Mouse (Mus musculus) CH12.LX (cell line): ENCODE measurements around the gene Ccdc62. TPM values are rescaled to one million over a fixed set of nuclear protein-coding genes. Genes with fewer than 3 reads are reported as not detected.

ENCODE experiments used
- DNase-seq: peaks from one replicate; pipeline ENCODE4 v3.0.0-alpha.2; 2013; ENCODE audit errors: extremely low read depth
- H3K27ac ChIP-seq: 2 replicates; pipeline ENCODE4 v1.5.1; 2012; ENCODE audit warnings: low read depth, mild to moderate bottlenecking, control low read depth, moderate library complexity; ENCODE audit not compliant: insufficient read depth
- H3K27me3 ChIP-seq: replicated peaks from 2 replicates; pipeline ENCODE3; 2012; ENCODE audit warnings: inconsistent platforms
- H3K36me3 ChIP-seq, 2 experiments: replicated peaks in 1 of 2; 2 replicates each; pipeline versions ENCODE3 to v1.6.1; 2012; ENCODE audit warnings: inconsistent platforms in 1 of 2, low read length in 1 of 2, mild to moderate bottlenecking in 1 of 2, mixed read lengths in 1 of 2, moderate library complexity in 1 of 2; ENCODE audit not compliant: control insufficient read depth in 1 of 2, insufficient read depth in 1 of 2
- H3K4me1 ChIP-seq, 2 experiments: 2 replicates each; pipeline ENCODE4 v1.6.1; 2012; ENCODE audit warnings: inconsistent platforms in 1 of 2, moderate library complexity in 1 of 2; ENCODE audit not compliant: insufficient read depth in 2 of 2, control insufficient read depth in 1 of 2
- H3K4me2 ChIP-seq: 2 replicates; pipeline ENCODE4 v1.6.1; 2012; ENCODE audit warnings: low read depth, mild to moderate bottlenecking, control low read depth; ENCODE audit not compliant: poor library complexity, insufficient read depth, severe bottlenecking
- H3K4me3 ChIP-seq, 3 experiments: fragments of 150-350 bp in 1 of 3; sonication (generic) in 1 of 3; replicated peaks in 1 of 3; 2 replicates each; pipeline versions ENCODE3 to v1.5.1; 2011 to 2012; ENCODE audit warnings: low read depth in 2 of 3, low read length in 2 of 3, mild to moderate bottlenecking in 2 of 3, moderate library complexity in 2 of 3, control low read depth in 1 of 3, improper control_type of control experiment in 1 of 3, inconsistent platforms in 1 of 3, mixed read lengths in 1 of 3; ENCODE audit not compliant: poor library complexity in 1 of 3
- H3K79me2 ChIP-seq: replicated peaks from 2 replicates; pipeline ENCODE4 v1.6.1; 2012; ENCODE audit warnings: mild to moderate bottlenecking, moderate library complexity; ENCODE audit not compliant: control insufficient read depth, poor library complexity, insufficient read depth, severe bottlenecking; ENCODE audit errors: extremely low read depth
- H3K9ac ChIP-seq: 2 replicates; pipeline ENCODE4 v1.6.1; 2012; ENCODE audit warnings: low read depth, mild to moderate bottlenecking, control low read depth, moderate library complexity; ENCODE audit not compliant: insufficient read depth
- H3K9me3 ChIP-seq: replicated peaks from 2 replicates; pipeline ENCODE3; 2012; ENCODE audit warnings: low read length, inconsistent platforms, mixed read lengths
- BHLHE40 ChIP-seq: IDR thresholded peaks from 2 replicates; pipeline ENCODE4 v1.6.1; 2011; ENCODE audit warnings: mild to moderate bottlenecking, low read depth, low read length, improper control_type of control experiment
- CHD1 ChIP-seq: IDR thresholded peaks from 2 replicates; pipeline ENCODE4 v1.6.1; 2012; ENCODE audit warnings: low read depth, low read length, improper control_type of control experiment, inconsistent platforms
- CHD2 ChIP-seq: IDR thresholded peaks from 2 replicates; pipeline ENCODE4 v1.6.1; 2011; ENCODE audit warnings: low read length, improper control_type of control experiment
- CTCF ChIP-seq, 2 experiments: IDR thresholded peaks in 1 of 2; conservative IDR thresholded peaks in 1 of 2; 2 replicates each; pipeline ENCODE4 v1.5.1; 2011 to 2012; ENCODE audit warnings: low read depth in 2 of 2, low read length in 2 of 2, improper control_type of control experiment in 1 of 2, inconsistent platforms in 1 of 2, mild to moderate bottlenecking in 1 of 2, moderate library complexity in 1 of 2
- E2F4 ChIP-seq: IDR thresholded peaks from 2 replicates; pipeline ENCODE4 v1.6.1; 2011; ENCODE audit warnings: low read depth, low read length, improper control_type of control experiment; ENCODE audit not compliant: insufficient replicate concordance
- IRF4 ChIP-seq: IDR thresholded peaks from 2 replicates; pipeline ENCODE4 v1.6.1; 2014; ENCODE audit warnings: low read depth, mild to moderate bottlenecking, inconsistent platforms, low read length, improper control_type of control experiment
- JUN ChIP-seq: IDR thresholded peaks from 2 replicates; pipeline ENCODE4 v1.6.1; 2011; ENCODE audit warnings: low read depth, mild to moderate bottlenecking, low read length, improper control_type of control experiment, moderate library complexity; ENCODE audit not compliant: insufficient read depth
- KAT2A ChIP-seq: IDR thresholded peaks from 2 replicates; pipeline ENCODE4 v1.6.1; 2012; ENCODE audit warnings: low read length, improper control_type of control experiment, inconsistent platforms; ENCODE audit not compliant: insufficient replicate concordance
- MAFK ChIP-seq: IDR thresholded peaks from 2 replicates; pipeline ENCODE4 v1.6.1; 2011; ENCODE audit warnings: low read length, improper control_type of control experiment; ENCODE audit not compliant: insufficient replicate concordance
- MAX ChIP-seq: IDR thresholded peaks from 2 replicates; pipeline ENCODE4 v1.6.1; 2011; ENCODE audit warnings: low read length, improper control_type of control experiment
- MYC ChIP-seq: IDR thresholded peaks from 2 replicates; pipeline ENCODE4 v1.6.1; 2011; ENCODE audit warnings: low read depth, mild to moderate bottlenecking, improper control_type of control experiment, low read length
- NELFE ChIP-seq: IDR thresholded peaks from 2 replicates; pipeline ENCODE4 v1.6.1; 2011; ENCODE audit warnings: low read depth, low read length, improper control_type of control experiment
- POLR2A ChIP-seq: IDR thresholded peaks from 2 replicates; pipeline ENCODE4 v1.6.1; 2011; ENCODE audit warnings: low read depth, mild to moderate bottlenecking, improper control_type of control experiment, low read length
- POLR2AphosphoS2 ChIP-seq: IDR thresholded peaks from 2 replicates; pipeline ENCODE4 v1.6.1; 2011; ENCODE audit warnings: low read depth, low read length, improper control_type of control experiment
- RAD21 ChIP-seq: IDR thresholded peaks from 2 replicates; pipeline ENCODE4 v1.6.1; 2011; ENCODE audit warnings: low read depth, mild to moderate bottlenecking, low read length, improper control_type of control experiment, moderate library complexity
- RCOR1 ChIP-seq: conservative IDR thresholded peaks from 2 replicates; pipeline ENCODE4 v1.6.1; 2012; ENCODE audit warnings: low read depth, mild to moderate bottlenecking, inconsistent platforms, low read length, improper control_type of control experiment
- SIN3A ChIP-seq: IDR thresholded peaks from 2 replicates; pipeline ENCODE4 v1.6.1; 2012; ENCODE audit warnings: low read length, improper control_type of control experiment, inconsistent platforms
- TBP ChIP-seq: conservative IDR thresholded peaks from 2 replicates; pipeline ENCODE4 v1.6.1; 2011; ENCODE audit warnings: low read depth, low read length, improper control_type of control experiment
- UBTF ChIP-seq: IDR thresholded peaks from 2 replicates; pipeline ENCODE4 v1.6.1; 2012; ENCODE audit warnings: low read depth, mild to moderate bottlenecking, inconsistent platforms, low read length, improper control_type of control experiment, moderate library complexity
- USF1 ChIP-seq: IDR thresholded peaks from 2 replicates; pipeline ENCODE4 v1.6.1; 2014; ENCODE audit warnings: low read depth, mild to moderate bottlenecking, inconsistent platforms, low read length, improper control_type of control experiment
- USF2 ChIP-seq: conservative IDR thresholded peaks from 2 replicates; pipeline ENCODE4 v1.6.1; 2011; ENCODE audit warnings: low read depth, low read length, improper control_type of control experiment
- ZC3H11A ChIP-seq: IDR thresholded peaks from 2 replicates; pipeline ENCODE4 v1.6.1; 2012; ENCODE audit warnings: low read depth, mild to moderate bottlenecking, inconsistent platforms, low read length, improper control_type of control experiment
- ZNF384 ChIP-seq: IDR thresholded peaks from 2 replicates; pipeline ENCODE4 v1.6.1; 2012; ENCODE audit warnings: low read depth, low read length, improper control_type of control experiment, inconsistent platforms
- dilution Hi-C: fragments of 300-500 bp; cut with MboI; formaldehyde crosslinking; loops from 2 replicates; pipeline ENCODE4 v1.14.3; 2020; ENCODE audit warnings: low sequenced_read_pairs; ENCODE audit not compliant: extremely low pct_unique_long_range_greater_than_20kb, extremely low pct_ligation_motif_present
- in situ Hi-C: fragments of 300-500 bp; cut with MboI; formaldehyde crosslinking; loops from 3 replicates; pipeline ENCODE4 v1.14.3; 2019; ENCODE audit warnings: low sequenced_read_pairs, low pct_ligation_motif_present, low pct_unique_long_range_greater_than_20kb, mixed read lengths
- polyA plus RNA-seq: library from polyadenylated mRNA; unstranded; fragments of >175 nt; gene quantifications from 2 replicates; pipeline ENCODE4 v1.2.1, GENCODE M21; 2012; ENCODE audit warnings: low read depth; ENCODE audit not compliant: insufficient read length
- total RNA-seq, 2 experiments: library from RNA; depleted of rRNA; stranded (reverse); fragments of 300-350 nt in 1 of 2; fragments of >200 nt in 1 of 2; gene quantifications; 2 replicates each; pipeline ENCODE4 v1.2.3; 2012 to 2014

Ccdc62 gene
- total and polyA plus RNA-seq, 3 experiments, result 1.6 to 5.3 (median 2.0) TPM

- H3K27ac ChIP-seq, result no peak overlapping the region
- no peaks in the 10 kb centered on the region for H3K27me3 ChIP-seq
- DNase-seq, result no peak
- no peak overlapping the region for H3K4me3 ChIP-seq
- H3K4me2 ChIP-seq, result no peak overlapping the region
- dilution Hi-C loops, result no loop called here
- in situ Hi-C loops, result no loop called here
- H3K79me2 ChIP-seq, result no peaks in the 10 kb centered on the region
- H3K9ac ChIP-seq, result no peak overlapping the region
- peaks cover 11 to 28% of the 10 kb centered on the region in 2 experiments for H3K4me1 ChIP-seq
- peaks cover 0 to 2% of the 10 kb centered on the region in 2 experiments for H3K36me3 ChIP-seq
- TF ChIP-seq ZNF384 (no peak), MAFK (no peak), ZC3H11A (no peak), UBTF (no peak), RCOR1 (no peak), CHD2 (no peak), KAT2A (no peak), USF2 (no peak), MYC (no peak), JUN (no peak)
- TF ChIP-seq, all 38 proteins: peak for 0
- H3K9me3 ChIP-seq, result peaks cover 2% of the 10 kb centered on the region
Observed at GRCm38 (mm10) chr5:123935931-123936330, 5.5 kb downstream of the Ccdc62 start.

DNA sequence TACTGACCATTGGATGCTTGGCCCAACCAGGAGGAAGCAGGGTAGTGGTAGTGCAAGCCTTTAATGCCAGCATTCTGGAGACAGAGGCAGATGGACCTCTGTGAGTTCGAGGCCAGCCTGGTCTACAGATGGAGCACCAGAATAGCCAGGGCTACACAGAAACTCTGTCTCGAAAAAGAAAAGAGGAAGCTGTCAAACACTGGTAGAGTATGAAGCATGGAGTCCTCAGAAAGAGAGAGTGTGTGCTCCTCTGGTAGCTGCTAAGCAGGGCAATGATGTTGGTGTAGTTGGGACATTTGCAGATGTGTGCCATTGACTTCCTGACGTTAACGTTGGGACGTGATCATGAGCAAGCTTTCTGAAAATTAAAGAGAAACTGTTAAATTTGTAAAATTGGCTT lies 8.0 kb downstream of the Ccdc62 start:
- Histone ChIP-seq H3K4me2 (no peak overlapping the region), H3K4me3 (no peak overlapping the region), H3K79me2 (no peaks in the 10 kb centered on the region), H3K36me3 (peaks cover 0 to 2% of the 10 kb centered on the region in 2 experiments), H3K9me3 (no peaks in the 10 kb centered on the region), H3K27ac (no peak overlapping the region), H3K9ac (no peak overlapping the region), H3K4me1 (peaks cover 9 to 22% of the 10 kb centered on the region in 2 experiments), H3K27me3 (no peaks in the 10 kb centered on the region)
- TF ChIP-seq BHLHE40, result no peak
- no peak for TF ChIP-seq SIN3A
- TF ChIP-seq CHD1, result no peak
- no peak for TF ChIP-seq JUN
- TF ChIP-seq E2F4, result no peak
- no peak for DNase-seq
- in situ Hi-C loops (no loop called here), dilution Hi-C loops (no loop called here)

- Histone ChIP-seq H3K4me1 (no peaks in the 10 kb centered on the region), H3K36me3 (no peaks in the 10 kb centered on the region), H3K9me3 (no peaks in the 10 kb centered on the region), H3K79me2 (no peaks in the 10 kb centered on the region), H3K27me3 (no peaks in the 10 kb centered on the region), H3K27ac (no peak overlapping the region), H3K4me2 (no peak overlapping the region), H3K4me3 (no peak overlapping the region), H3K9ac (no peak overlapping the region)
- dilution Hi-C loops, result no loop called here
- in situ Hi-C loops, result no loop called here
- TF ChIP-seq ZNF384, result no peak
- no peak for TF ChIP-seq MAX
- no peak for TF ChIP-seq RAD21
- no peak for TF ChIP-seq CTCF (conservative IDR thresholded peaks at IDR 0.05 in 1 of 2, IDR thresholded peaks at IDR 0.05 in 1 of 2; ENCODE audit: low read depth in 2 of 2, low read length in 2 of 2)
- no peak for TF ChIP-seq NELFE
- no peak for TF ChIP-seq POLR2AphosphoS2
- no peak for TF ChIP-seq ZC3H11A
- no peak for TF ChIP-seq UBTF
- TF ChIP-seq USF1, result no peak
- no peak for TF ChIP-seq USF2
- TF ChIP-seq TBP, result no peak
- no peak for TF ChIP-seq IRF4
- no peak for TF ChIP-seq JUN
- TF ChIP-seq POLR2A, result no peak
- DNase-seq, result no peak
Observed at GRCm38 (mm10) chr5:123946546-123946945, 16.1 kb downstream of the Ccdc62 start.
